Mouse (Mus musculus) liver, embryonic 12.5 days (tissue): ENCODE data around the gene Mrpl19. TPM values are rescaled to one million over a fixed set of nuclear protein-coding genes. Genes with fewer than 3 reads are reported as not detected.

Source experiments
- ATAC-seq: fragments of 200-750 bp; cut with Nextera tagmentation; 2 replicates; pipeline ENCODE4 v1.8.0; 2017; ENCODE audit warnings: moderate number of reproducible peaks, mild to moderate bottlenecking, moderate library complexity
- H3K27ac ChIP-seq: fragments of 300-500 bp; sonication (generic); 2 replicates; pipeline ENCODE4 v1.5.1; 2016; ENCODE audit warnings: mild to moderate bottlenecking
- H3K27me3 ChIP-seq: fragments of 300-500 bp; sonication (generic); replicated peaks from 2 replicates; pipeline ENCODE4 v1.6.1; 2016; ENCODE audit warnings: mild to moderate bottlenecking, moderate library complexity
- H3K36me3 ChIP-seq: fragments of 300-500 bp; sonication (generic); 2 replicates; pipeline ENCODE4 v1.6.1; 2016; ENCODE audit warnings: mild to moderate bottlenecking, moderate library complexity
- H3K4me1 ChIP-seq: fragments of 300-500 bp; sonication (generic); 2 replicates; pipeline ENCODE4 v1.6.1; 2016
- H3K4me2 ChIP-seq: fragments of 300-500 bp; sonication (generic); 2 replicates; pipeline ENCODE4 v1.6.1; 2016; ENCODE audit warnings: mild to moderate bottlenecking, moderate library complexity
- H3K4me3 ChIP-seq: fragments of 300-500 bp; sonication (generic); 2 replicates; pipeline ENCODE4 v1.5.1; 2016; ENCODE audit warnings: mild to moderate bottlenecking, moderate library complexity
- H3K9ac ChIP-seq: fragments of 300-500 bp; sonication (generic); 2 replicates; pipeline ENCODE4 v1.6.1; 2016; ENCODE audit warnings: mild to moderate bottlenecking, moderate library complexity
- H3K9me3 ChIP-seq: fragments of 300-500 bp; sonication (generic); replicated peaks from 2 replicates; pipeline ENCODE4 v1.6.1; 2016; ENCODE audit warnings: mild to moderate bottlenecking, moderate library complexity
- WGBS: fragments of 180-500 bp; shearing (Covaris S2); methylation state at CpG from one replicate; pipeline ENCODE4 v1.1.7; 2016; ENCODE audit not compliant: insufficient replicate concordance; 5-methylcytosine and 5-hydroxymethylcytosine counted together
- polyA plus RNA-seq: library from polyadenylated mRNA; unstranded; fragments of >200 nt; fragmentation: Nextera tagmentation; extraction: Ambion mirVana; gene quantifications from 2 replicates; pipeline ENCODE4 v1.2.1, GENCODE M21; 2016

Mrpl19 gene
- 42.5 and 48.9 TPM in 2 replicates for polyA plus RNA-seq

DNA sequence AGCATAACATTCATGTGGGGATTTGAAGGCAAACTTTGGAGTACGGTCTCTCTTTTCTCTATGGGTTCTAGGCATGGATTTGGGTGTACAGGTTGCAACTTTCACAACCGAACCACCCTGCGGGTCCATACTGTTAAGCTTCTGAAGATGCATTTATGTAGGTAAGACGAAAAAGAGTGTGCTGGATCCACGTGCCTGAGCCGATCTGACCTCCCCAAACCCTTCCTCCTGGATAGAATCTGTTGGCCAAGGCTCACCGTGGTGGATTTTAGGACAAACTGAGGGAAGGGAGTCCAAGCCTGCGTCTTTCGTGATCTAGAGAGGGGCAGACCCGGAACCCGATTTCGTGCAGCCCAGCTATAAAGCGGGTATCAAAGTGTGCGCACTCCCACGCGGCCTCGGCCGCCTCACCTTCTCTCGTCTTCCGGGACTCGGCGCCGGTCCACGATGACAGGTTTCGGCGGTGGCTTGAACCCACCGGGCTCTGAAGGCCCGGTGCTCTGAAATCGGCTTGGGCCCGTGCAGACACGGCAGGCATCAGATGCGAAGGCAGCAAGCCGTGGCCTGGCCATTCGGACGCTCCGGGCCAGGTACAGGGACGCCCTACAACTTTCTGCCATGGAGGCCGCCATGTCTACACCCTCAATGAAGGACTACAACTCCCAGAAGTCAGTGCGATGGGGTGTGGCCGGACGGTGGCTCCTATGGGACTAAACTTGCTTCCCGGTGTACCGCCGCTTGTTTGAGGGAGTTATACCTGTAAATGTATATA, at the start of gene Mrpl19:
Gene Mrpl19, minus strand, starts transcription at position 663 of the 772 bp plus-strand sequence.
- peaks cover 13% of the 10 kb centered on the region for H3K4me1 ChIP-seq
- H3K9ac ChIP-seq = peak within 1 kb of the TSS; percentile 78
- H3K9me3 ChIP-seq = no peaks in the 10 kb centered on the region
- peak within 1 kb of the TSS; percentile 73 for H3K4me2 ChIP-seq
- ATAC-seq = peak; percentile 97
- peak within 1 kb of the TSS; percentile 67; the same call in 1 of the 2 replicates for H3K27ac ChIP-seq
- H3K4me3 ChIP-seq = peak within 1 kb of the TSS; percentile 85
- under 1% methylated on average over 44 of the region's 44 CpGs for WGBS
- peaks cover 4% of the 10 kb centered on the region; the same call in 1 of the 2 replicates for H3K27me3 ChIP-seq
- H3K36me3 ChIP-seq = peaks cover 34% of the 10 kb centered on the region

DNA sequence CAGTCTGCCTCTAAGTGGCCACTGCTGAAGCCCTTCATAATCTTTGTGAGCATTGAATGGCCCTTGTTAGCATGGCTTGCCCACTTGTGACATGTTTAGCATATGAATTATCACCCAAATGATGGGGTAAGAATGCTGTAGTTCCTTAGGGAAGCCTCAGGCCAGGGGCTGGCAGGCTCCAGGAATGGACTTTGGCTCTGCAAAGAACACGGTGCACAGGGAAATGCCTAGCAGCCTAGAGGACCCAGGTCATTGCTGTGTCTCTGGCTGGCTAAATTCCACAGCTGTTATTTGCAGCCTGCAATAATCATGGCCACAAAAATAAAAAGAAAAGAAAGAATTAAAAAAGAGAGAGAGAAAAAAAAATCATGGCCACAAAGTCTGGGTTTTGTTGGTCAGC, 46.6 kb upstream of the Mrpl19 start:
- no peak for ATAC-seq
- Histone ChIP-seq H3K27ac (no peak overlapping the region), H3K36me3 (no peaks in the 10 kb centered on the region), H3K9me3 (no peaks in the 10 kb centered on the region), H3K4me3 (no peak overlapping the region), H3K4me1 (no peaks in the 10 kb centered on the region), H3K4me2 (no peak overlapping the region), H3K9ac (no peak overlapping the region), H3K27me3 (no peaks in the 10 kb centered on the region)
- 71% methylated on average over 1 of the region's 1 CpGs for WGBS

GRCm38 (mm10) chr6:81990049-81990810, 24.5 kb upstream of the Mrpl19 start:
- H3K27ac ChIP-seq = no peak overlapping the region
- no peaks in the 10 kb centered on the region for H3K4me1 ChIP-seq
- H3K9ac ChIP-seq = no peak overlapping the region
- no peaks in the 10 kb centered on the region for H3K9me3 ChIP-seq
- H3K4me3 ChIP-seq = no peak overlapping the region
- ATAC-seq = no peak
- H3K27me3 ChIP-seq = no peaks in the 10 kb centered on the region
- H3K36me3 ChIP-seq = no peaks in the 10 kb centered on the region
- 53% methylated on average over 20 of the region's 20 CpGs for WGBS
- no peak overlapping the region for H3K4me2 ChIP-seq

DNA sequence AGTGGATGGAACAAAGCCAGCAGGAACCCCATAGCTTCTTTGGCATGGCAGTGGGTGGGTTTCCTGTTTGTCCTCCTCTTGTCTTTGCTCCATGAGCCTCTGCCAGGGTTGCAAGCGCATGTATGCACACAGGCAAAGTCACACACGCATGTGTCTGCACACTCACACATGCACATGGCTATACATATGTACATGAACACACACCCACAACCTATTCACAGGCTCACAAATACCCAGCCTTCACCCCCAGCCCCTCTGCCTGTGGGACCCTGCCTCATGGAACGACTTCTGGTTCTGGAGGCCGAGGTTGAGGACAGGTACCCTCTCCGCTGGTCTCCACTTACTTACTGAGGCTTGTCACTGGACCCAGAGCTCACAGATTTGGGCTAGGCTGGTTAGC, 22.6 kb upstream of the Mrpl19 start:
- no peaks in the 10 kb centered on the region for H3K4me1 ChIP-seq
- H3K27me3 ChIP-seq = no peaks in the 10 kb centered on the region
- H3K9ac ChIP-seq = no peak overlapping the region
- no peak overlapping the region for H3K4me3 ChIP-seq
- no peak overlapping the region for H3K27ac ChIP-seq
- no peak overlapping the region for H3K4me2 ChIP-seq
- ATAC-seq = no peak
- H3K36me3 ChIP-seq = no peaks in the 10 kb centered on the region
- 68% methylated on average over 5 of the region's 5 CpGs for WGBS
- H3K9me3 ChIP-seq = no peaks in the 10 kb centered on the region

DNA sequence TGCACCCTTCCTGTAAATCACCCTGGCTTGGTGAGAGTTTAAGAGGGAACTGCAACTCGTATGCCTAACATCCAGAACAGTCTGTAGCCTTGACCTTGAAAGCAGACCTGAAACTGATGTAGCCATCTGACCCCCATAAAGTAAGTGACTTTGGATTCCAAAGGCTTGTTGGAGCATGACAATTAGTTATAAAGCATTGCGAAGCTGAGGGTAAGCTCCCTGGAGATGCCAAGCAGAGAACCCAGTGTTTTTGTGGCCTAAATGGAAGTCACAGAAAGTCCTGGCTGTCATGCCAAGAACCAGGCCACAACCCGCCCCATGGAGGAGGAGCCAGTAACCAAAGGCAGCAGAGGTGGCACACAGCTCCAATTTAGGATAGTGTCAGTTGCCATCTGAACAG, 21.8 kb upstream of the Mrpl19 start:
- WGBS = 55% methylated on average over 3 of the region's 3 CpGs
- no peaks in the 10 kb centered on the region for H3K4me1 ChIP-seq
- no peak for ATAC-seq

GRCm38 (mm10) chr6:81987010-81987409, 21.3 kb upstream of the Mrpl19 start:
- no peak for ATAC-seq
- no peak overlapping the region for H3K4me3 ChIP-seq
- no peaks in the 10 kb centered on the region for H3K27me3 ChIP-seq
- no peak overlapping the region for H3K9ac ChIP-seq
- no peak overlapping the region for H3K27ac ChIP-seq
- no peaks in the 10 kb centered on the region for H3K9me3 ChIP-seq
- 3% methylated on average over 9 of the region's 9 CpGs for WGBS
- no peak overlapping the region for H3K4me2 ChIP-seq
- no peaks in the 10 kb centered on the region for H3K36me3 ChIP-seq
- no peaks in the 10 kb centered on the region for H3K4me1 ChIP-seq

More for the DNA sequence above, 21.8 kb upstream of the Mrpl19 start:
- Histone ChIP-seq H3K4me3 (no peak overlapping the region), H3K9ac (no peak overlapping the region), H3K27ac (no peak overlapping the region), H3K36me3 (no peaks in the 10 kb centered on the region), H3K9me3 (no peaks in the 10 kb centered on the region), H3K27me3 (no peaks in the 10 kb centered on the region), H3K4me2 (no peak overlapping the region)

- Histone ChIP-seq H3K9ac (no peak overlapping the region), H3K27me3 (no peaks in the 10 kb centered on the region), H3K4me1 (no peaks in the 10 kb centered on the region), H3K9me3 (no peaks in the 10 kb centered on the region), H3K4me3 (no peak overlapping the region), H3K36me3 (no peaks in the 10 kb centered on the region), H3K4me2 (no peak overlapping the region), H3K27ac (no peak overlapping the region)
- 26% methylated on average over 5 of the region's 5 CpGs for WGBS
- ATAC-seq = no peak
Observed at GRCm38 (mm10) chr6:81986599-81986998, 20.8 kb upstream of the Mrpl19 start.

GRCm38 (mm10) chr6:81986171-81986570, 20.4 kb upstream of the Mrpl19 start:
- H3K36me3 ChIP-seq = no peaks in the 10 kb centered on the region
- 71% methylated on average over 8 of the region's 8 CpGs for WGBS
- no peak overlapping the region for H3K27ac ChIP-seq
- no peaks in the 10 kb centered on the region for H3K4me1 ChIP-seq
- H3K4me2 ChIP-seq = no peak overlapping the region
- ATAC-seq = no peak
- no peak overlapping the region for H3K9ac ChIP-seq
- H3K9me3 ChIP-seq = no peaks in the 10 kb centered on the region
- no peak overlapping the region for H3K4me3 ChIP-seq
- no peaks in the 10 kb centered on the region for H3K27me3 ChIP-seq

GRCm38 (mm10) chr6:81979286-81979685, 13.5 kb upstream of the Mrpl19 start:
- no peak for ATAC-seq
- no peak overlapping the region for H3K4me2 ChIP-seq
- no peaks in the 10 kb centered on the region for H3K9me3 ChIP-seq
- H3K27ac ChIP-seq = no peak overlapping the region
- H3K4me3 ChIP-seq = no peak overlapping the region
- H3K9ac ChIP-seq = no peak overlapping the region
- H3K4me1 ChIP-seq = no peaks in the 10 kb centered on the region
- H3K27me3 ChIP-seq = no peaks in the 10 kb centered on the region
- H3K36me3 ChIP-seq = no peaks in the 10 kb centered on the region
- 64% methylated on average over 4 of the region's 4 CpGs for WGBS

- 32% methylated on average over 7 of the region's 7 CpGs for WGBS
- Histone ChIP-seq H3K36me3 (no peaks in the 10 kb centered on the region), H3K27me3 (no peaks in the 10 kb centered on the region), H3K4me3 (no peak overlapping the region), H3K9ac (no peak overlapping the region), H3K27ac (no peak overlapping the region), H3K4me1 (no peaks in the 10 kb centered on the region), H3K4me2 (no peak overlapping the region), H3K9me3 (no peaks in the 10 kb centered on the region)
- ATAC-seq = no peak
Observed at GRCm38 (mm10) chr6:81975971-81976621, 10.3 kb upstream of the Mrpl19 start.

GRCm38 (mm10) chr6:81972595-81972994, 6.8 kb upstream of the Mrpl19 start:
- H3K36me3 ChIP-seq = no peaks in the 10 kb centered on the region
- no peak for ATAC-seq
- no peak overlapping the region for H3K27ac ChIP-seq
- H3K9ac ChIP-seq = no peak overlapping the region
- H3K4me2 ChIP-seq = no peak overlapping the region
- 80% methylated on average over 8 of the region's 8 CpGs for WGBS
- H3K4me1 ChIP-seq = no peaks in the 10 kb centered on the region
- H3K9me3 ChIP-seq = no peaks in the 10 kb centered on the region
- H3K4me3 ChIP-seq = no peak overlapping the region
- peaks cover 4% of the 10 kb centered on the region; the same call in 1 of the 2 replicates for H3K27me3 ChIP-seq

DNA sequence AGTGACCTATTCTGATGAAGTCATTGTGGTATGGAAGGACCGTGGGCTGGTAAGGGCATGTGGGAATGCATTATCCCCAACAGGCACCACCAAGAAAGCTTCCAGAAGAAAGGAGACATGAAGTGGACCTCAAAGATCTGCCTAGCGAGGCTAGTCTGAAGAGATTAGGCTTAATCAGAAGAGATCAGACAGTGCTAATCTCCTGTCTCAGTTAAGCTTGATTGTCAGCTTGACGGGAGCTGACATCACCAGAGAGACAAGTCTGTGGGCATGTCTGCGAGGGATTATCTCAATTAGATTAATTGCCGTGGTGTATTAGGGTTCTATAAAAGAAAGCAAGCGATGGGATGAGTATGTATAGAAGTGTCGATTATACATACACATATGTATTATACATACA, 5.4 kb upstream of the Mrpl19 start:
- H3K4me2 ChIP-seq = no peak overlapping the region
- no peaks in the 10 kb centered on the region for H3K9me3 ChIP-seq
- no peaks in the 10 kb centered on the region for H3K4me1 ChIP-seq
- ATAC-seq = no peak
- H3K36me3 ChIP-seq = no peaks in the 10 kb centered on the region
- H3K4me3 ChIP-seq = no peak overlapping the region
- peaks cover 4% of the 10 kb centered on the region; the same call in 1 of the 2 replicates for H3K27me3 ChIP-seq
- no peak overlapping the region for H3K9ac ChIP-seq
- 64% methylated on average over 7 of the region's 7 CpGs for WGBS
- H3K27ac ChIP-seq = no peak overlapping the region
